Mouse (Mus musculus) liver, embryonic 11.5 days (tissue): Measurements from ENCODE around the gene Spock1. TPM values are rescaled to one million over a fixed set of nuclear protein-coding genes. Genes with fewer than 3 reads are reported as not detected.
A peak's percentile ranks its signal among the peaks of the same experiment; 100 is the strongest.

Source experiments
- ATAC-seq: fragments of 200-750 bp; cut with Nextera tagmentation; replicated peaks from 2 replicates; pipeline ENCODE4 v1.8.0; 2017; ENCODE audit warnings: moderate number of reproducible peaks, mild to moderate bottlenecking, moderate TSS enrichment, moderate library complexity; ENCODE audit not compliant: low FRiP score
- DNase-seq: peaks from one replicate; pipeline ENCODE4 v3.0.0-alpha.2; 2017; ENCODE audit warnings: low spot score
- H3K27ac ChIP-seq: fragments of 300-500 bp; sonication (generic); 2 replicates; pipeline ENCODE4 v1.5.1; 2014; ENCODE audit warnings: mild to moderate bottlenecking, low read depth, low read length, control low read depth
- H3K27me3 ChIP-seq: fragments of 300-500 bp; sonication (generic); replicated peaks from 2 replicates; pipeline ENCODE4 v1.6.1; 2014; ENCODE audit warnings: low read length, mixed read lengths; ENCODE audit not compliant: control insufficient read depth, insufficient read depth
- H3K36me3 ChIP-seq: fragments of 300-500 bp; sonication (generic); 2 replicates; pipeline ENCODE4 v1.6.1; 2014; ENCODE audit warnings: mild to moderate bottlenecking, low read length, moderate library complexity, mixed read lengths; ENCODE audit not compliant: control insufficient read depth, insufficient read depth
- H3K4me1 ChIP-seq: fragments of 300-500 bp; sonication (generic); replicated peaks from 2 replicates; pipeline ENCODE4 v1.6.1; 2014; ENCODE audit warnings: low read length, mixed read lengths; ENCODE audit not compliant: control insufficient read depth, insufficient read depth
- H3K4me2 ChIP-seq: fragments of 300-500 bp; sonication (generic); 2 replicates; pipeline ENCODE4 v1.6.1; 2014; ENCODE audit warnings: mild to moderate bottlenecking, control low read depth, moderate library complexity
- H3K4me3 ChIP-seq: fragments of 300-500 bp; sonication (generic); 2 replicates; pipeline ENCODE4 v1.5.1; 2014; ENCODE audit warnings: low read depth, low read length, control low read depth
- H3K9ac ChIP-seq: fragments of 300-500 bp; sonication (generic); 2 replicates; pipeline ENCODE4 v1.6.1; 2014; ENCODE audit warnings: low read depth, low read length, control low read depth
- H3K9me3 ChIP-seq: fragments of 300-500 bp; sonication (generic); 2 replicates; pipeline ENCODE4 v1.6.1; 2016; ENCODE audit warnings: low read length, inconsistent platforms, mixed read lengths; ENCODE audit not compliant: control insufficient read depth
- WGBS: fragments of 180-500 bp; shearing (Covaris S2); extraction: QIAGEN DNeasy Blood & Tissue Kit; methylation state at CpG from one replicate; pipeline ENCODE4 v1.1.7; 2014; 5-methylcytosine and 5-hydroxymethylcytosine counted together
- polyA plus RNA-seq: library from polyadenylated mRNA; unstranded; fragments of >200 nt; fragmentation: Nextera tagmentation; extraction: Ambion mirVana; gene quantifications from 2 replicates; pipeline ENCODE4 v1.2.1, GENCODE M21; 2014

The Spock1 gene
- polyA plus RNA-seq, 1 experiment from 2014 or later: 1.2 TPM

DNA sequence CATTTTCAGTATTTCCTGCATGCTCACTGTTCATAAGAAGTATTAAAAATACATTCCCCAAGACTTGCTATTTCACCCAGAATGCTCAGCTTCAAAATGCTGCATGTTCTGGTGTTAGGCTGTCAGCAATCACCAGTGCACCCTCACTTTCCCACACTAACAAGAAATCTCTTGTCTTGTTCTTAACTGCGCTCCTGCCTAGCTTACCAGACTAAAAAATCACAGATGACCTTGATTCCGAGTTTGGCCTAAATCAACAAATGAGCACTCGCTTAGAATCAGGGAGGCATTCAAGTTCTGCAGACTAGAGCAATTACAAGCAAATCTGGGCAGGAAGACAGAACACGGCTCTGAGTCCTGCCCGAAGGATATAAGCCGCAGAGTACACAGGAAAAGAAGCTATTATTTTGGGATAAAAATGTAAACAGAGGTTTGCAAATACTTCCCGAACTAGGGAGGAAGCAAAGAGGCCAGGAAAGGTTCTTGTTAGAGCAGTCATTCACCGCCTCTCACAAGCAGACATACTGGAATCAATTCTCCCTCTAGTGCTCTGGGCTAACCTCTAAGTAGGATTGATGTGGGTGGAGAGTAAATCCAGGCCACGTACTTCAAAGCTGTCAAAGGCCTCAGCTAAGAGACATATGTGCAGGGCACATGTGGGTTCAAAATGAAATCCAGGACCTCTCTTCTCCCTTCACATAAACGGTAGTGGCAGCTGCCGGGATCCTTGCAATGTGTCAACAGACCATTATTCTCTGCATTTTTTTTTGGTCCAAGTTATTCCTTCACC lies 76.6 kb downstream of the Spock1 start:
- DNase-seq: no peak
- no peak overlapping the region for H3K27ac ChIP-seq
- 61% methylated on average over 11 of the region's 11 CpGs for WGBS

DNA sequence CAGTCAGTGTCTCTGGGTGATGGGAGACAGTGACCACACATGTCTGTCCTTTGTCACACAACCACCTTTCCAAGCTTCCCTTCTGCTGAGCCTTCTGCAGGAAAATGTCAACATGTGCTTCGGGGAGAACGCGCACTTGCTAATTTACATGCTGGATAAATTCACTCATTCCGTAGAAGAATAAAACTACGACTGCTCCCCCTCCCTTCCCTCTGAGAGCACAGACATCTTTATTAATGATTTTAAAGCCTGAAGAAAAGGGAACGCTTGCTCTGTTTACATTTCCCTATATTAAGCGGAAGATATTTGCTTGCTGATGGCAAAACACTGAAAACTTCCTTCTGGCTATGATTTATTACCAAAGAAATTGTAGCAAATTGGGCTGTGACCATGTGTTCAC lies 77.2 kb downstream of the Spock1 start:
- Histone ChIP-seq H3K4me2 (no peak overlapping the region), H3K9me3 (0 out of 2 replicates have a peak, but pooled peaks cover 4% of the 10 kb centered on the region), H3K36me3 (no peaks in the 10 kb centered on the region), H3K4me3 (no peak overlapping the region), H3K27ac (no peak overlapping the region), H3K9ac (no peak overlapping the region), H3K27me3 (no peaks in the 10 kb centered on the region), H3K4me1 (no peaks in the 10 kb centered on the region)
- ATAC-seq (no peak), DNase-seq (no peak)
- WGBS: 68% methylated on average over 7 of the region's 7 CpGs

More for the DNA sequence above, 76.6 kb downstream of the Spock1 start:
- H3K9ac ChIP-seq: no peak overlapping the region
- ATAC-seq: no peak
- no peaks in the 10 kb centered on the region for H3K36me3 ChIP-seq
- no peaks in the 10 kb centered on the region for H3K4me1 ChIP-seq
- H3K27me3 ChIP-seq: no peaks in the 10 kb centered on the region
- H3K4me2 ChIP-seq: no peak overlapping the region
- no peak overlapping the region for H3K4me3 ChIP-seq
- H3K9me3 ChIP-seq: 0 out of 2 replicates have a peak, but pooled peaks cover 4% of the 10 kb centered on the region

DNA sequence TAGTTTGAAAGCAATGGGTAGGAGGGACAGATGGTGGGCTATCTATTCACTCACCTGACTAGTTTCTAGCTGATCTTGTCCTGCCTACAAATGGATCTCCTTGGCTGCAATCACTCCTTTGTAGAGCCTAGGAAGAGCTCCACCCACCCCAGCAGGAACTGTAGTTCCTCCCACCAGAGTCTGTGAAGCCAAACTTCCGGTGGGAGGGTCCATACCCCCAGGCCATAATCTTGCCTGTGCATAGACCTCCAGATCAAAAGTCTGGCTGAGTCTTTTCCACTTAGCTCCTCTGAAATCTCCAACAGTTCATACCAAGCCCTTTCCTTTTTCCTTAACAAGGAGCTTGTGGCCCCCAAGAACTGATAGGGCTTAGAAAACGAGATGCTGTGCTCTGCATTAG lies 78.0 kb downstream of the Spock1 start:
- H3K9ac ChIP-seq: no peak overlapping the region
- no peaks in the 10 kb centered on the region for H3K36me3 ChIP-seq
- ATAC-seq (no peak), DNase-seq (no peak)
- 37% methylated on average over 2 of the region's 2 CpGs for WGBS
- H3K4me2 ChIP-seq: no peak overlapping the region
- H3K9me3 ChIP-seq: 0 out of 2 replicates have a peak, but pooled peaks cover 4% of the 10 kb centered on the region
- no peak overlapping the region for H3K27ac ChIP-seq
- H3K4me3 ChIP-seq: no peak overlapping the region
- no peaks in the 10 kb centered on the region for H3K27me3 ChIP-seq
- no peaks in the 10 kb centered on the region for H3K4me1 ChIP-seq

DNA sequence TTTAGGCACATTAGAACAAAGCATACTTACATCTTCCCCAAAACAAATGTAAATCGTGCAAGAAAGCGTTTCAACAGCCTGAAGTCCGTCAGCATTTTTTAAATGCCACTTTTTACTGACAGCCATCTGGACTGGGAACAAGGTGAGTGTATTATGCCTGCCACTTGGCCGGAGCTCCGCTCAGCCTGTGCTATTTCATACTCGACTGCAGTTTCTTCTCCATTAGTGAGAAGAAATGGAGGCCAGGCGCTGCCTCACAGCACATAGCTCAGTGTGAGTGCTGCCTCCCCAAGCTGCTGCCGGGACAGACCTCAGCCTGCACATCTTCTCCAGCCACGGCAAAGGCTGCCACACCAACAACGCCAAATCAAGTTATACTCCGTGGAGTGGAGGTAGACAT lies 91.9 kb downstream of the Spock1 start:
- no peaks in the 10 kb centered on the region for H3K27me3 ChIP-seq
- no peak overlapping the region for H3K27ac ChIP-seq
- no peak overlapping the region for H3K4me3 ChIP-seq
- 83% methylated on average over 11 of the region's 11 CpGs for WGBS
- H3K4me2 ChIP-seq: no peak overlapping the region
- no peaks in the 10 kb centered on the region for H3K36me3 ChIP-seq
- peaks cover 2% of the 10 kb centered on the region; the same call in 1 of the 2 replicates for H3K9me3 ChIP-seq
- DNase-seq (no peak), ATAC-seq (no peak)
- no peak overlapping the region for H3K9ac ChIP-seq
- no peaks in the 10 kb centered on the region for H3K4me1 ChIP-seq

DNA sequence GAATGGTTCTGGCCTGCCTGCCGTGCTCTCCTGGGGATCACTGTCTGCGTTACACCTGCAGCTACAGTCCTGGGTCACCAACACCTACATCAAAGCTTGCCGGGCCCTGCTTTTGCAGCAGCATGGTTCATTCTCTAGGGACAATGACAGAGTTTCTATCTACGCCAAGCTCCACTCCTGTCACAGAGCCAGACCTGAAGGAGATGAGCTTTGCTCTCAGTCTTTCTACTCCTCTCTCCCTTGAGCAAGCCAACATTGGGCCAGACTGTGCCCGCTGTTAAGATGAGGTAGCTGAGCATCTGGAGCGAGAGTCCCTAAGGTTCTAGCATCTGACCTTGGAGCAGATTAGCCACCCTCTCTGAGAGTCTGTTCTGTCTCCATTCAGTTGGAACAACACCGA lies 95.5 kb downstream of the Spock1 start:
- H3K4me3 ChIP-seq: no peak overlapping the region
- no peak overlapping the region for H3K27ac ChIP-seq
- no peaks in the 10 kb centered on the region for H3K27me3 ChIP-seq
- 86% methylated on average over 7 of the region's 7 CpGs for WGBS
- no peak overlapping the region for H3K4me2 ChIP-seq
- no peak overlapping the region for H3K9ac ChIP-seq
- H3K4me1 ChIP-seq: no peaks in the 10 kb centered on the region
- no peaks in the 10 kb centered on the region for H3K9me3 ChIP-seq
- DNase-seq (no peak), ATAC-seq (no peak)
- H3K36me3 ChIP-seq: no peaks in the 10 kb centered on the region

DNA sequence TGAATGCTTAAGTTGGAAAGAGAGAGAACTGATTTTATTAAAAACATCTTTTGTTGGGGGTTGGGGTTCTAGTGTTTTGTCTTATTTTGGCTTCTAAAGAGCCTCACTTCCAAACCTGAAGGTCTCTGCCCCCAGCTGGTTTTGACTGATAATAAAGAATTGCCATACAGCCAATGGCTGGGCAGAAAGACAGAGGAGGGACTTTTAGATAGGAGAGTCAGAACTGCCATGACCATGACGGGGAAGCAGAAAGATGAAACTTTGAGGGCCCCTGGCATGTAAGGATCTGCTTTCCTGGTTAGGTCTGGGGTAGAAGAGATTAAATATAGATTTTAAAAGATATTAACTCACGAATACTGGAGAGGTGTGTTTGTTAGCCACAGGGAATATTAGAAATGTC lies 96.9 kb downstream of the Spock1 start:
- ATAC-seq (peak; percentile 36; the same call in 1 of the 2 replicates), DNase-seq (no peak)
- Histone ChIP-seq H3K9ac (no peak overlapping the region), H3K4me2 (no peak overlapping the region), H3K4me1 (no peaks in the 10 kb centered on the region), H3K36me3 (no peaks in the 10 kb centered on the region), H3K27ac (no peak overlapping the region), H3K27me3 (no peaks in the 10 kb centered on the region), H3K9me3 (no peaks in the 10 kb centered on the region), H3K4me3 (no peak overlapping the region)
- 63% methylated on average over 2 of the region's 2 CpGs for WGBS

DNA sequence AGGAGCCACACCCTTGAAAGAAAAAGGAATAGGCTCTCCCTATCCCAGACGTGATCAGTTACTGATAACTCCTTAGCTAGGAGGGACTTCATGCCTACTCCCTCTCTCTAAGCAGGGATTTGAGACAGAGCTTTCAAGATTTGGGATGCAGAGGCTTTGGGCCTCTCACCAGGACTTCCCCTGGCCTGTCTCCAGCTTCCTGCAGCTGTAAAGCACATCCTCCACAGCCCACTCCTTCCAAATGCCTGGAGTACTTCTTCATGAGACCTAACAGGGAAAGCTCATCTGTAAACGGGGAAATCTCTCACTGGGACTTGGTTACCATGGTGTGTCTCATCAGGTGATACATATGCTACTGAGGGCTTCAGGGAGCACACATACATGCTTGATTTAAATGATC lies 97.3 kb downstream of the Spock1 start:
- H3K4me3 ChIP-seq: no peak overlapping the region
- H3K9me3 ChIP-seq: no peaks in the 10 kb centered on the region
- no peak overlapping the region for H3K9ac ChIP-seq
- WGBS: 44% methylated on average over 2 of the region's 2 CpGs
- H3K4me2 ChIP-seq: no peak overlapping the region
- ATAC-seq (no peak), DNase-seq (no peak)
- no peak overlapping the region for H3K27ac ChIP-seq
- no peaks in the 10 kb centered on the region for H3K27me3 ChIP-seq
- no peaks in the 10 kb centered on the region for H3K4me1 ChIP-seq
- H3K36me3 ChIP-seq: no peaks in the 10 kb centered on the region

DNA sequence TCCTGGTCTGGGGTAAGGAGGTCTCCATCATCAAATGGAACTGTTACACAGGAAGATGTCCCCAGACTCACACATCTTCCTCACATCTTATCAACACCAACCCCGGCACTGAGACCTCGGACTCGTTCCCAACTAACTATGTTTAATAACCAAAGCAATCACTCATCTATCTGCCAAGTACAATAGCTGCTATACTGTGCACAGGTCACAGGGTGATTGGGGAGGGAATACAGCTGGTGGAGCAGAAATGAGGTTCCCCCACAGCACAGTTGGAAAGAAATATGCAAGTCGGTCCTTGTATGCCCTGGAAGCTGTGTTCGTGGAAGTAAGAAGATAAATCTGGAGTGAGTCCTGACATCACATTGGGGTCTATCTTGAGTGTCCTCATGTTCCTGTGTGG lies 98.0 kb downstream of the Spock1 start:
- WGBS: 68% methylated on average over 5 of the region's 5 CpGs
- no peak overlapping the region for H3K4me2 ChIP-seq

DNA sequence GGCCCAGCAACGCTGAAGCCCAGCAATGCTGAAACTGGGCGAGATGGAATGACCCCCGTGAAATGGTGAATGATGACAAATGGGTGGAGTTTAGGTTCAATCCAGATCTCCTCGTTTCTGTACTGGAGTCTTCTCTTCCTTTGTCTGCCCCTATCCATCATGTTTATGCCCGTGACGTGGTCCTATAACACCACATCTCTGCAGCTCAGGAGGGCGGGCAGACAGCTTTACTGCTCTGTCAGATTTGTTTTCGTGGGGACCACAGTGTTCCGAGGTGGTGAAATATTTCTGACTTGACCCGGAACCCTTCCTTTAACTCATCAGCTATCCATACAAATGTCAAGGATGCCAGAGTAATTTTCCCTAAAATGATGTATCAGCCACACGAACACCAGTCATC lies 98.5 kb downstream of the Spock1 start:
- Histone ChIP-seq H3K27me3 (no peaks in the 10 kb centered on the region), H3K36me3 (no peaks in the 10 kb centered on the region), H3K4me2 (no peak overlapping the region), H3K4me3 (no peak overlapping the region), H3K9ac (no peak overlapping the region), H3K27ac (no peak overlapping the region), H3K4me1 (no peaks in the 10 kb centered on the region), H3K9me3 (no peaks in the 10 kb centered on the region)
- no peak for DNase-seq
- WGBS: 68% methylated on average over 11 of the region's 11 CpGs
- ATAC-seq: no peak

More for the DNA sequence above, 98.0 kb downstream of the Spock1 start:
- H3K27me3 ChIP-seq: no peaks in the 10 kb centered on the region
- no peaks in the 10 kb centered on the region for H3K9me3 ChIP-seq
- H3K4me1 ChIP-seq: no peaks in the 10 kb centered on the region
- H3K4me3 ChIP-seq: no peak overlapping the region
- no peak overlapping the region for H3K9ac ChIP-seq
- H3K36me3 ChIP-seq: no peaks in the 10 kb centered on the region
- DNase-seq (no peak), ATAC-seq (no peak)
- no peak overlapping the region for H3K27ac ChIP-seq
